Mouse (Mus musculus) thymus, postnatal 14 days (tissue): ENCODE data around the gene Kctd21.

Source experiments
- DNase-seq: peaks from one replicate; pipeline ENCODE4 v3.0.0; 2021

Kctd21 gene

GRCm38 (mm10) chr7:97388541-97388940 is 56.4 kb downstream of the Kctd21 start:
- DNase-seq: no peak

GRCm38 (mm10) chr7:97391293-97392078 is 59.4 kb downstream of the Kctd21 start:
- no peak for DNase-seq

GRCm38 (mm10) chr7:97392079-97392445 is 59.9 kb downstream of the Kctd21 start:
- no peak for DNase-seq

GRCm38 (mm10) chr7:97394375-97394774 is 62.2 kb downstream of the Kctd21 start:
- DNase-seq: no peak

GRCm38 (mm10) chr7:97398943-97399342 is 66.8 kb downstream of the Kctd21 start:
- no peak for DNase-seq
